Comparison of ENCODE assay signal across 15 mouse cellular contexts in the genomic region with DNA sequence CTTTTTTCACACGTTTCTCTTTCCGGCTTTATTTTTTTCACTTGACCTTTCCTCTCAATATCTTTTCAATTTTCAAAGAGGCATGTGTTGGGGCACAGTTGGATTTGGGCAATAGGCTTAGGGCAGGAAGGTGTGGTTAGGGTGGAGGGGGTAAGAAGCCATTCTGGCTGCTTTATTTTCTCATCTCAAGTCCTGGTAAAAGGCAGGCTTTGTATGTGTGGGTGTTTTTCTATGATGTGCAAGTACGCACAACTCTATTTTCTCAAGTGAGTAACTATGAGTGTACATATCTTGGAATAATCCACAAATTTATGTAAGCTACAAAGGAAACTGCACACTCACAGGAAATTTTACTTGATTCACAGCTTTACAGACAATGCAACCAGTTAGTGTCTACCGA.
"Had no signal": no experiment of that assay in that cellular context is flagged by ENCODE, and none has a peak within 500 bp of the region (broad histone marks: within the 10 kb centered on the region; RNA-seq: fewer than 3 reads in every experiment).

No protein-coding gene starts in this region.

- DNase-seq: kidney, postnatal 14 days; lung, adult 2 months; retina, postnatal 1 day; right cerebral cortex, postnatal 4 days; spleen, adult 18-20 months; thymus, adult 18-20 months; thymus, postnatal 14 days had no signal

- H3K4me3 ChIP-seq: kidney, embryonic 15.5 days; limb, embryonic 10.5 days; liver, embryonic 15.5 days; midbrain, embryonic 12.5 days; neural tube, embryonic 15.5 days had no signal

- H3K27me3 ChIP-seq: kidney, embryonic 15.5 days; liver, embryonic 15.5 days; midbrain, embryonic 12.5 days; neural tube, embryonic 15.5 days had no signal

- H3K36me3 ChIP-seq: kidney, embryonic 15.5 days; limb, embryonic 10.5 days; liver, embryonic 15.5 days; midbrain, embryonic 12.5 days; neural tube, embryonic 15.5 days had no signal

- H3K4me2 ChIP-seq: kidney, embryonic 15.5 days; liver, embryonic 11.5 days; liver, embryonic 15.5 days; midbrain, embryonic 12.5 days; neural tube, embryonic 15.5 days had no signal

- ATAC-seq: lung, postnatal 0 days; midbrain, embryonic 16.5 days had no signal
